Mouse (Mus musculus) layer of hippocampus, postnatal 36 days (tissue): Measurements from ENCODE around the gene Inpp5a. TPM values are rescaled to one million over a fixed set of nuclear protein-coding genes. Genes with fewer than 3 reads are reported as not detected.

Source experiments
- DNase-seq, 2 experiments: peaks; one replicate each; pipeline ENCODE4 v3.0.0; 2022
- total RNA-seq, 2 experiments: library from RNA; stranded (reverse); gene quantifications; 2 replicates each; pipeline ENCODE4 v1.2.3; 2021

The Inpp5a gene
- total RNA-seq, 2 experiments from 2014 or later, result 38.7 to 42.9 TPM

DNA sequence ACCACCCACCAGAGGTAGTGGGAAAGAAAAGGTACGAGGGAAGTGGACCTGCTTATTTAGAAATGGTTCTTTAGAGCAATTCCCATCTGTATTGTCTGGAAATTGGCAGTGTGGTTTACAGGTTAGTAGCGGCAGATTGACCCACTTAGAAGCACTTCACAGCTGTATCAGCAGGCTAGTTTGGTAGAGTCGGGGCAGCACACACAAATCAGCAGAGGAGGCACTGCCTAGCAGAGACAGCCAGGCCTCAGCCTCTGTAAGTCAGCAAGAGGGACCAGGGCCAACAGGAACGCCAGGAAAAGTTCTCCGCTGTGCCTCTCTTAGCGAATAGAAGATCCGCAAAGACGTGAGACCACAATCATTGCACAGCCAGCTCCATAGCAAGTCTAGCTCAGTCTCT is 56.7 kb downstream of the Inpp5a start:
- DNase-seq, result no peak

DNA sequence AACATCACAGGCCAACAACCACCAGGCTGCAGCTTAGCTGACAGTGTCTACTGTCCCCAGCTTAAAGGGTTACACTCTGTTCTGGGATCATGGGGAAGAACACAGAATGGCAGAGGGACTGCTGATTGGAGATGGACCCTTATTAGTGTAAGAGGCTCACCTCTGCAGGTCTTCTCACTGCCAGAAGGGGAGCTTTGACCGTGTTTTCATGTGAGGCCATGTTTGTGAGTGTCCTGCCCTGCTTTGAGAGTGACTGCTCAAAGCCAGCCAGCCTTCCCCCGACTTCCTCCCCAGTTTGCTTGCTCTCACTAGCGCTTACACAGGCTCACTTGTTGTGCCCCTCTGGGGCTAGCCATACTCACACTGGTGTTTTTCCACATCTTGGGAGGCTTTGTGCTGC is 58.5 kb downstream of the Inpp5a start:
- no peak for DNase-seq

DNA sequence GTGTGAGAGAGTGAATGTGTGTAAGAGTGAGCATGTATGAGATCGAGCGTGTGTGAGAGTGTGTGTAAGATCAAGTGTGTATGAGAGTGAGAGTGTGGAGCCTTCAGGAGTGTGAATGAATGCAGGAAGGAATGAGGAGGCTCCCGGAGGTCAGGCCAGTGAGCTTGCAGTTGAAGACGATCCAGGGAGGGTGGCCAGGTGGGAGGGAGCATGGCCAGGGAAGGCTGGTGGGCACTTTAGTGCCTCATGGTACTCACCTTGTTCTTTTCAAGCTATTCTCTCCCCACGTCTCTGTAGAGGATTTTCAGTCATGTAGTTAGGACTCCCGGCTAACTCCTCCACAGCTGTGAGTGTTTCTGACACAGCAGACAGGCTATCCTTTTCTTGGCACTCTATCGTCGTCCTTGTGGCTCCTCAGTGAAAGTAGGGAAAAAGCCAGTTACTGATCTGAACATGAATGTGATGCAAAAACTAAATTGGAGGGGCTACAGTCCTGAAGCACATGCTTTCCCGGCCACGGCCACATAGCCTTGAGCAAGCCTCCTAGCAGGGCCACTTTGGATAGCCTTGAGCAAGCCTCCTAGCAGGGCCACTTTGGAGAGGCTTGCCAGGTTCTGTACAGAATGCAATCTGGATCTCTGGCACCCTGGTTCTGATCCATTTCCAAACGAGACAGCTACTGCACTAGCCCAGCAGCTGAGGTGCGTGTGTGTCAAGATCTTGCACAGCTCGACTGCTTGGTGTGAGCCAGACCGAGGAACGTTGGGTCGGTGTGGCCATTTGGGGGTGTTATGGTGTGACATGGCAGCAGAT is 61.5 kb downstream of the Inpp5a start:
- no peak for DNase-seq

DNA sequence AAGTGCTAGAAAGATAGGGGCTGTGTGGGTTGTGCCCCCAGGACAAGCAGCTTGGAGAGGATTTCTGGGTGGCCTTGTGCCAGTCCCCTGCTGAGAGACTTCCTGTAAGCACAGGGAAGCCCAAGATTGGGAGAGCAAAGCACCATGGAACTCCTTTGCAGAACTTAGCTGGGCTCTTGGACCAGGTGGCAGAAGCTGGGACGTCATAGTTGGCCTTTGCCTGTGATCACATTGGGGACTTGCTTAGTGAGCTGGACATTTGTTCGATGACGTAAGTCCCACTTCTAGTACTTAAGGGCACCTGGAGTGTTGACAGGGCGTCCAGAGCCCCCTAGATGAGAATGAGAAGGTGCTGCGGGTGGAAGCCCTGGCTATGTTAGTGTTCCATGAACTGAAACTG is 62.8 kb downstream of the Inpp5a start:
- no peak for DNase-seq

DNA sequence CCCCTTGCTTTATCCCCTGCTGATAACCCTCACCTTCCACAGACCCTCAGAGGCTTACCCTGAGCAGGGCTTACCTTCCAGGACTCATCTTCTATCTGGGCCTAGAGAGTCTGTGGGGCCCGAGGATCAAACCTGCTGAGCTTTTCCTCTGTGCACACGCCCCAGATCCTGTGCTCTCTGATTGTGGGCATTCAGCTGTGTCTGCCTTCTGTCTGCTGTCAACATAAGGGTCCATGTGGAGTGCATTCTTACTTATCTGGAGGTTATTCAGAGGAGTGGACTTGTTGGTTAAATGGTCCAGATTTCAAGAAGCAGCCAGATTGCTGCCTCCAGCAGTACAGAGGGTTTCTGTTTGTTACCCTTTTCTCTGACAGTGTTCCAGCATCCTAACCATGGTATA is 63.3 kb downstream of the Inpp5a start:
- no peak for DNase-seq

DNA sequence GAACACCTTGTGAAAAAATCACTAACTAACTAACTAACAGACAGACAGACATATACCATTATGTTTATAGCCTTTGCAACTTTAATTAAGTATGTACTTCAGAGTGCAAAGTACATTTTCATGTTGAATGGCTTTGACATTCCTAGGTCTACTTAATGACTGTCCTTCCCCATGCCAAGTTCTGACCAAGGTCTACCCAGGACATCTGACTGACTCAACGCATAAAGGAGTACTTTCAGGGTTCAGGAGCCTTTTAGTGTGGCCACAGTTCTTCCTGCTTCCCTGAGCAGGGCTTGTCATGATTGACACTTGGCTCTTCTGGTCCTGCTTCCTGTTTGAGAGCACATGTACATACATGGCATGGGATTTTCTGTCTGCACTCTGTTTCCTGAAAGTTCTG is 64.3 kb downstream of the Inpp5a start:
- no peak for DNase-seq

DNA sequence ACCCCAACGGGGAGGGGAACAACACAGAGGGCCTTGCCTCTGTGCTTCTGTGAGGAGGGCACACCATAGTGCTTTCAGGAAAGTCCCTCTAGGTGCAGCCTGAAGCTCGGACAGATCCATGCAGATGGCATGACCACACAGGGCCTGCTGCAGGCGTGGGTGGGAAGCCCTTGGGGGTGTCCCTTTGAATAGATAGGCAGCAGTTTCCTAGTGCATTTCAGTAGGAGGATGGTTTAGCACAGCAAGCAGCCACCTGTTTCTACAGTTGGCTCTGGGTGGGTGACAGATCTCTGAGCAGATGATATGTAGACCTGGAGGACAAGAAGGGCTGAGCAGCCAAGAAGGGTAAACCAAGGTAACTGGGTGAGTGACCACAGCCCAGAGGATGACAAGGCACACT is 65.4 kb downstream of the Inpp5a start:
- peak; percentile 35 to 39 for DNase-seq

DNA sequence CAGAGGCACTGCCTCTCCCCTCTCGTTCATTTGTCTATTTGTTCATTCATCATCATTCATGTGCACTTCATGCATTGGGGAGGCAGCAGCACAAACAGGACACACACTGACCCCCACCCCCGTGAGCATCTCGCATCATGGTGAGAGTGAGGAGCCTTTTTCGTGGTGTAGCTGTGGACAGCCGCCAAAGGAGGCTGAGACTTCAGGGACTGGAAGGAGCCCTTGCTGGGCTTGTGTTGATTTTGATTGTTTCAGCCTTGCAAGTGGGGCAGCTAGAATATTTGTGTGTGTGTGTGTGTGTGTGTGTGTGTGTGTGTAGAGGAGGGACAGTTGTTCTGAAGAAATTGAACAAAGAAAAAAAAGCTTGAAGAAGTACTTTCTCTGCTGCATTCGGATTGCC is 67.8 kb downstream of the Inpp5a start:
- DNase-seq, result no peak

DNA sequence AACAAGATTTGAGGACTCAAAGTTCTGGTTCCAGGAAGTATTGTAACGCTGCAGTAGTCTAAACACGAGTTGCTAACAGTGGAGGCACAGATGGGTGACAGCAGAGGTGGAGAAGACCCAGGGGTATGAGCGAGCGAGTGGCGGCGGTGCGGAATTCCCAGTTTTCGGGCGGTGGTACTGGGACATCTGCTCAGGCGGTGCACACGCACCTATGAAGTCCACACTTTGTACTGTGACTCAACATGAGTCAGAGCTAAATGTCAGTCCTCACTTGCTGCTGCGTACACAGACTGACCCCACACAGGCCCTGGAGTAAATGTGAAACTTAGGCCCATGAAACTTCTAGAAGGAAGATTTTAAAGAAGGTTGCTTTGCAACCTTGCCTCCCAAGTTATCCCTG is 72.4 kb downstream of the Inpp5a start:
- no peak for DNase-seq

DNA sequence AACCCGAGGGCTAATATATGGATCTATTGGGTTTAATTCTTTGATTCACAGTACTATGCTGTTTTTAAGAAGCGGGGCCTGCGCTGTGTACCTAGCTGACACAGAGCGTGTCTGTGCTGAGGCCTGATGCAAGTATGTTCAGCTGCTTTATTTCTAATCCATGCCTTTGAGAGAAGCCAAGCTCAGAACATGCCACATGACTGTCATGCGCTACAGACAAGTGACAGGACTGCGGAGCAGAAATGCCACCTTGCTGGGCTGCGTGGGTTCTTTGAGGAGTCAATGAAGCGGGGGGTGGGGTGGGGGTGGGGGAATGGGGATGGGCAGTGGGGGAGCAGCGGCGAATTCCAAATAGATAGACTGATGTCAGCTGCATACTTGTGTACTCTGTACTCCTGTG is 73.2 kb downstream of the Inpp5a start:
- DNase-seq, result no peak

DNA sequence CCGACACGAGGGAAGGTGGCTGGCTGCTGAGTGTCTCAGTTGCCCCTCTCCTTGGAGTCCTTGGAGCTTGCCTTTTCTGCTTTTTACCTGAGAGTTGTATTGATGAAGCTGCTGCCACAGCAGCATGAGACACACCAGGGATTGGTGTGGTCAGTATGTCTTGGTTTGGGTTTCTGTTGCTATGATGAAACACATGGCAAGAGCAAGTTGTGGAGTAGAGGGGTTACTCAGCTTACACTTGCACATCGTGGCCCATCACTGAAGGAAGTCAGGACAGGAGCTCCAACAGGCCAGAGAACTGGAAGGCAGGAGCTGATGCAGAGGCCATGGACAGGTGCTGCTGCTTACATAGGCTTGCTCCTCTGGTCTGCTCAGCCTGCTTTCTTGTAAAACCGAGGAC is 76.6 kb downstream of the Inpp5a start:
- DNase-seq, result no peak

DNA sequence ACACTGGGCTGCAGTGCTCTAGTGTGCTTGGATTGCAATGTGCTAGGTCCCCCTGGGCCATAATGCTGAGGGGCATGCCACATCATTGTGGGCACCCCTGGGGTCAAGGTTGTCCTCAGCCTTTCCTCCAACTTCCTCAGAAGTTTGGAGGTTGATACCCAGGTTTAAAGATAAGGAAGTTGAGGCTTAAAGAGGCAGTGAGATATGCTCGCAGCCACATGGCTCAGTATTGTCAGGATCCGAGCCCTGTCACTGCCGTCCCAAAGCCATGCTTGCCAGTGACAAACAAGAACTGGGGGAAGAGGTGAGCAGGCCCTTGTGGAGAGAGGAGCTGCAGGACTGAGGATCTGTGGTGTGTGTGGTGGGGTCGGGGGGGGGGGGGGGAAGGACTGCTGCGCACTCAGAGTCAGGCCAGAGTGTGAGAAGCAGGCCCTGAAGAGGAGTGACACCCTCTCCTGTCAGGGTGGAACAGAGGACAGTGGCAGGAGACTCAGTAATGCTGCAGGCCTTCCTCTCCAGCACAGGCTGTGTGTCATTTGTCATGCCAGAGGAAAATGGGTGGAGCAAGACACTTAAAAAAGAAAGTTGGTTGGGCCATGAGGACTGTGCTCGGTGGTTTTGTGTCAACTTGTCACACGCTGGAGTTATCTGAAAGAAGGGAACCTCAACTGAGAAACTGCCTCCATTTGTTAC is 77.7 kb downstream of the Inpp5a start:
- DNase-seq, result no peak

DNA sequence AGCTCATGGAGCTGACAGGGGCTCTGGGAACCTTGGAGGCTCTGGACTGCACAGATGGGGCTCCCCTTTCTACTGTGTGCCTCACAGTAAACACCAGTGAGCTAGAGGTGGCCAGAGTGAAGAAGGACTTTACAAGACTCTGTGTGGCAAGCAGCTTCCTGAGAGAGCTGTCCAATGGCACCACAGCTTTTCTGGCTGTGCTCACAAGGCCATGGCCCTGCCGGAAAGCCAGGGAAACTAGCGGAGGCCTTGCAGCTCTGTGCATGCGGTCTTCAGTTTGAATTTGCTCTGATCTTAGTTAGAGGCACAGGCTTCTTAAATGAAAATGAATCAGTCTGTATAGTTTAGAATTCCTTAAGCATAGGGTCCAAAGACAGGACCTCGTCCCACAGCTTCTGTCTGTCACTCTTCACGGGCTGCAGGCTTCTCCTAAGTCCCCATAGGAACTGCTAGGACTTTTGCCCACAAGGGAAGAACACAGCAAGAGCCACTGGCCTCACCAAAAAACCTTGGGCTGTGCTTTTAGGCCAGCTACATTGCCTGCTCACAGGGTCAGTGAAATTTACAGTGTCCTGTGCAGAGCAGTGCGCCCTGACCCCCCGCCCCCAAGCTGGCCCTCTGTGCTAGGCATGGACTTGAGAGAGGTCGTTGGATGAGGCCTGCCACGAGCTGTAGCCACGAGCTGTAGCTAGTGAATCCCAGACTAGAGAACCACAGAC is 78.4 kb downstream of the Inpp5a start:
- no peak for DNase-seq

DNA sequence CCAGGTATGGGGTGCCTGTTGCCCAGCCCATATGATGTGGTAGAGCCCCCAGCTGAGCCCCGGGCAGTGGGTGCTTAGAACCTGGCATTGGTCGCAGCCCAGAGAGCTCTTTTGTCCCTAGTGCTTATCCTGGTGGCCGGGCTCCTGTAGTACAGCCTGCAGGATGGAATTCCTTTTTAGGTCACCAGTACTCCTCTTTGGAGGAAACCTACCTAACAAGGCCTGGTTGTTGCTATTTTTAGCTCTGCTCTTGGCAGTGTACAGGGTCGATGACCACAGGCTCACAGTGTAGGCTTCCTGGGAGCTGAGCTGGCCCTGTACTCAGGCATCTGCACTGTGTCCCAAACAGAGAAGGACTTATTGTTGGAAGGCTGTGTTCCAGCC is 79.0 kb downstream of the Inpp5a start:
- no peak for DNase-seq

DNA sequence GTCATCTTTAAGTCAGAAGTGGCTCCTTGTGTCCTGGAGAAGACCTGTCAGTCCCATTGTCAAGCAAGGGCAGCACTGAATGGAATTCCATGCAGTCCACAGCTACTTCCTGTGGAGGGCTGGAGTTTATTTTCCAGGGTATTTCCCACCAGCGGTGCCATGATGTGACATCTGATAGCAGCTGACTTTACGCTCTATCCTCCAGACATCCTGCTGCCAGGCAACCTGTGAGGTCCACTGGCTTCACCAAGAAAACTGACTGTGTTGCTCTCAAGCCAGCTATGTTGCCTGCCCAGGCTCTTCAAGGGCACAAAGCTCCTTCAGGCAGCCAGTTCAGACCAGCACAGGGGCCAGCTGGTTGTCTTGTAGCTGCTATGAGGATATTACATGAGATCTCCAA is 79.5 kb downstream of the Inpp5a start:
- DNase-seq, result no peak

DNA sequence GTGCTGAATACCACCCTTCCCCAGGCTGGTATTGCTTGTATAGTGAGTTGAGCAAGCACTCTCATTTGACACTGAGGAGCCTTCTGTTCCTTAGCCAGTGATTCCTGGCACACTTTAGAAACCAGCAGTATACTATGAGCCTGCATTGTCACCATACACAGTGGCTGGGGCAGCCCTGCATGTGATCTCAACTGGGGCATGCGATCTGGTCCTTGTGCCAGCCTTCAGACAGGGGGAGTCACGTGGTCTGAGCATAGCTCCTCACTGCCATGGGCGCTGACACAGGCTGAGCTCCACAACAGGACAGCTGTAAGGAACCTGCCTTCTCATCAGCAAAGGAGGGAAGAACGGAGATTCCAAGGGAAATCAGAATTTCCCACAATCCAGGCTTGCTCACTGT is 80.5 kb downstream of the Inpp5a start:
- DNase-seq, result no peak

DNA sequence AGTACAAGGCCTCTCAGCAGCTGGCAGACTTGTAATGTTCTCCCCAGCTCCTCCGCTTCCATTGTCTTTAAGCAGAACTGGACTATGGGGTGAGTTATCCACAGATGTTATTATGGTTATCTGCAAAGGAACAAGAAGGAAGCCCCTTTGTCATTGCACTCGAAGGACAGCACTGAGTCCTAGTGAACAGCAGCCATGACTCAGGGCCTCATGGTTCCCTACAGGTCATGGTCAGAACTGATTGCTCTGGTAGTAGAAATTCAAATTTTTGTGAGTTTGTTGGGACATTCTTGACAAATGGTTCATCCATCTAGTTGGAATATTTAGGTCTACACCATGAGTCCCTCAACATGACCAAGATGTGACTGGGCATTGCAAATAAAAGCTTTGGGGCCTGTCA is 81.6 kb downstream of the Inpp5a start:
- DNase-seq, result no peak

DNA sequence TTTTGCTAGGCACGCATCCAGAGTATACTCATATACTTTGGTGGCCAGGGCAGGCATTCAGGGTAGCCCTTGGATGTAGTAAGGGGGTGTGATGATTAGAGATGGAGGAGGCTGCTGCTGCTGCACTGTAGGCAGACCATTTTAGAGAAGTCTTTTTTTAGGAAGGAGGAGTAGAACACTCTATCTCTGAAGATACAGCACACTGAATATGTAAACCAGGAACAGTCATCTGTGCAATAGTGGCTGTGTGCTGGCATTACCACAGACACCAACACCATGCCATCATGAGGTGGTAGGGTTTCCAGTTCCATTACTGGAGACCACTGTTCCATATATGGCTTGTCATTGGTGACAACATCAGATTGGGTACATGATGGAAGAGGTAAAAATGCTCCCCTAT is 83.1 kb downstream of the Inpp5a start:
- no peak for DNase-seq

DNA sequence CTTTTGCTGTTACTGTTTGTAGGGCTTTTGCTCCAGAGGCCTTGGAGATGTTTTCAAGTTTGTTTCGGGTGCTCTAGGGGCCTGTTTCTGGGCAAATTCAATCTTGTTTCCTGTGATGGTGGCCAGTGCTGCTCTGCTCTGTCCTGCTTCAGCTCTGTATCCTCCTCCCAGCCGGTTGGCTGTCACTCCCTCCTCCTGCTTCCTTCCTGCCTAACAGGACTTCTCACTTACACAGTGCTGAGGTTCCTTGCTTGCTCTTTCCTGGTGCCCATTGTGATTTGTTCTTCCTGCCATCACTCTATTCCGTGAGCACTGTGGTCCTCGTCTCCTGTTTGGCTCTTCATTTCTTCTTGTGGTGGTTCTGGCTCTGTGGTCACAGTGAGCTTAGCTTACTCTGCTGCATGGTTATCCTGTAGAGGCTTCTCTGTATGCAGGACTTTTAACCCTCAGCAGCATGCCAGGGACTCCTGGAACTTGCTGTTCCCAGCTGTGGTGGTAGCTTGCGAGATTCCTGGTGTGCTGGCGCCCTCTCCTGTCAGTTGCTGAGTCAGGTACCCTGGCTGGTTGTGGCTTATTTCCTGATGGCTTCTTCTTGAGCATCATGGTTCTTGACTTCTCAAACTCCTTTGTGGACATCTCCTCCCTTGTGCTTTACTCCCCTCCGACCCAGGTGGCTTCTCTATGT is 84.1 kb downstream of the Inpp5a start:
- peak; percentile 77 to 81 for DNase-seq

DNA sequence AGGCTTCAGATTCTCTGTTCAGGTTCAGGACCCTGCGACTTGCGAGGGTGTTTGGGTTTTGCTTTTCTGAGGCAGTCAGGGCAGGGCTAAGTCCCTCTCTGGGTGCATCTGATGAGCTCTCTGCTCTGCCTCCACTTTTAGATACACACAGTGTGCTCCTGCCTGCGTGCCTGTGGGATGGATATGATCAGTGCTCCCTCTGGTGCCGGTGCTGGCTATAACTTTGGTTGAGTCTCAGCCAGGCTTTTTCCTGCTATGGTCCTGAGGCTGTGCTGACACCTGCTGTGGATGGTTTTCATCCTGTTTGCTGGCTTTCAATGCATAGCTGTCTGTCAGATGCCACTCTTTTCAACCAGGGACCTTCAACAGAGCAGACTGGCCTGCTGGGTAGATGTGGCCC is 87.0 kb downstream of the Inpp5a start:
- DNase-seq, result no peak

DNA sequence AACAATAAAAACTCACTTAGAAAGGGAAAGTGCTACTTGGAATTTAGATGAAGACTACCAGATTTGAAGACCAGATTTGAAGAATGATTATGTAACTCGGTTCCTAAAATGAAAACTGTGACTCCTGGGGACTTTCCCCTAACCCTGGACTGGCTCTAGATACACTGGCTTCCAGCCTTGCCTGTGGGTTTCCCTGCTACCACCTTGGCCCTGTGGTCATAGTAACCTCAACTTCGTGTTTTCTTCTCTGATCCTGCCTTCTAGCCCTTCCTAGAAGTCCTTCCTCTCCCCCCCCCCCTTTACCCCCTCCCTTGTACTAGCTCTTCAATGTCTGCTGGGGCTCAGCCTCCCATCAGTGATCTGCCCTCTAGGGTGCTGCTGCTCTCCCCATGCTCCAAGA is 87.8 kb downstream of the Inpp5a start:
- no peak for DNase-seq

DNA sequence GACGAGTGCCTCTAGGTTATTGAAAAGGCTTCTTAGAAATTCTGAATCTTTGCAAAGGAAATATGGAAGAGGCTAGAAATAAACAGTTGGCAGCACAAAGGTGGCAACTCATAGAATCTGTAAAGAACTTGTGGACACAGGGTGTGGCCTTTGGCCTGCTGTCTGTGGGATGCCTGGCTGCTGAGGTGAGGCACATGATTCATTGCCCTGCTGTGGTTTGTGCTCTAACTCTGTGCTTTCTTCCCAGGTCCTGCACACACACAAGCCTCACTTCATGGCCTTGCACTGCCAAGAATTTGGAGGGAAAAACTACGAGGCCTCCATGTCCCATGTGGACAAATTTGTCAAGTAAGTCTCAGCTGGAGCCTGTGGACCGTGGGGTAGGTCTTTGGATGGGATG is 88.8 kb downstream of the Inpp5a start:
- DNase-seq, result no peak

DNA sequence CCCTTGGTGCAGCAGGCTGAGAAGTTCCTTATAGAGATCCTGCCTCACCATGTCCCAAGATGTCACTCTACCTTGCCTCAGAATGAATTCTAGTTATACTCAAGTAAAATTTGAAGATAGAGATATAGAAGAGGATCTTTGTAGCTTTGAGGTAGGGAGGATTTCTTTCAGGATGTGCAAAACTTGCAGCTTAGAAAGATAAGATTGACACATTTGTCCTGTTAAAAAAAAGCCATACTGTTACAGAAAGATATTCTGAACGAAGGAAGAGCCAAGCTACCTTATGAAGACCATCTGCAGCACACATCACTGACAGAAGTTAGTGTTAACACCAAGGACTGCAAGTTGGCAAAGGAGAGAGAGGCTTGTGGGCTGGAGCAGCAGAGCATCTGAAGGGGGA is 90.2 kb downstream of the Inpp5a start:
- no peak for DNase-seq
